Mouse (Mus musculus): ENCODE measurements around the gene Kndc1. TPM values are rescaled to one million over a fixed set of nuclear protein-coding genes. Genes with fewer than 3 reads are reported as not detected.
A peak's percentile ranks its signal among the peaks of the same experiment; 100 is the strongest.

The Kndc1 gene
- polyA plus RNA-seq, 1 experiment from 2014 or later = 0.26 TPM

GRCm38 (mm10) chr7:139908176-139908575 is 13.7 kb downstream of the Kndc1 start:
- peaks cover 16% of the 10 kb centered on the region for H3K4me1 ChIP-seq
- H3K9me3 ChIP-seq (replicated peaks) = no peaks in the 10 kb centered on the region
- no peak overlapping the region for H3K4me2 ChIP-seq
- H3K36me3 ChIP-seq = no peaks in the 10 kb centered on the region
- ATAC-seq (replicated peaks; ENCODE audit: low FRiP score) = no peak
- H3K27me3 ChIP-seq = peaks cover 24% of the 10 kb centered on the region
- WGBS = 78% methylated on average over 5 of the region's 5 CpGs
- H3K9ac ChIP-seq = no peak overlapping the region
- no peak overlapping the region for H3K4me3 ChIP-seq (replicated peaks)
- H3K27ac ChIP-seq = no peak overlapping the region

- H3K9ac ChIP-seq = no peak overlapping the region
- H3K9me3 ChIP-seq (replicated peaks) = no peaks in the 10 kb centered on the region
- no peak for ATAC-seq (replicated peaks; ENCODE audit: low FRiP score)
- no peak overlapping the region for H3K4me3 ChIP-seq (replicated peaks)
- H3K4me2 ChIP-seq = no peak overlapping the region
- H3K27me3 ChIP-seq = peaks cover 32% of the 10 kb centered on the region
- WGBS = 54% methylated on average over 6 of the region's 6 CpGs
- peaks cover 25% of the 10 kb centered on the region for H3K4me1 ChIP-seq
- H3K27ac ChIP-seq = no peak overlapping the region
- no peaks in the 10 kb centered on the region for H3K36me3 ChIP-seq
These were observed 15.0 kb downstream of the Kndc1 start for GRCm38 (mm10) chr7:139909469-139909868.

- Histone ChIP-seq H3K4me1 (peaks cover 31% of the 10 kb centered on the region), H3K4me2 (no peak overlapping the region), H3K36me3 (no peaks in the 10 kb centered on the region), H3K4me3 (replicated peaks) (no peak overlapping the region), H3K9ac (no peak overlapping the region), H3K27me3 (peaks cover 33% of the 10 kb centered on the region), H3K9me3 (replicated peaks) (no peaks in the 10 kb centered on the region), H3K27ac (no peak overlapping the region)
- no peak for ATAC-seq (replicated peaks; ENCODE audit: low FRiP score)
- 46% methylated on average over 11 of the region's 11 CpGs for WGBS
These were observed 15.8 kb downstream of the Kndc1 start for GRCm38 (mm10) chr7:139910204-139910835.

GRCm38 (mm10) chr7:139914141-139915047 is 19.9 kb downstream of the Kndc1 start:
- no peaks in the 10 kb centered on the region for H3K9me3 ChIP-seq (replicated peaks)
- WGBS = 11% methylated on average over 29 of the region's 29 CpGs
- H3K4me1 ChIP-seq = peaks cover 36% of the 10 kb centered on the region
- no peak overlapping the region for H3K9ac ChIP-seq
- peak overlapping the region; percentile 45 for H3K4me3 ChIP-seq (replicated peaks)
- H3K4me2 ChIP-seq = peak overlapping the region; percentile 66
- H3K27ac ChIP-seq = no peak overlapping the region
- ATAC-seq (replicated peaks; ENCODE audit: low FRiP score) = peak; percentile 72
- peaks cover 36% of the 10 kb centered on the region for H3K27me3 ChIP-seq
- no peaks in the 10 kb centered on the region for H3K36me3 ChIP-seq

GRCm38 (mm10) chr7:139915646-139916257 is 21.3 kb downstream of the Kndc1 start:
- Histone ChIP-seq H3K4me1 (peaks cover 27% of the 10 kb centered on the region), H3K27ac (no peak overlapping the region), H3K9me3 (replicated peaks) (no peaks in the 10 kb centered on the region), H3K9ac (no peak overlapping the region), H3K36me3 (no peaks in the 10 kb centered on the region), H3K4me2 (peak overlapping the region; percentile 47), H3K27me3 (peaks cover 38% of the 10 kb centered on the region), H3K4me3 (replicated peaks) (no peak overlapping the region)
- ATAC-seq (replicated peaks; ENCODE audit: low FRiP score) = no peak
- WGBS = 6% methylated on average over 14 of the region's 14 CpGs

GRCm38 (mm10) chr7:139916345-139916744 is 21.8 kb downstream of the Kndc1 start:
- no peak for ATAC-seq (replicated peaks; ENCODE audit: low FRiP score)
- Histone ChIP-seq H3K27ac (no peak overlapping the region), H3K9me3 (replicated peaks) (no peaks in the 10 kb centered on the region), H3K9ac (no peak overlapping the region), H3K4me2 (no peak overlapping the region), H3K4me1 (peaks cover 24% of the 10 kb centered on the region), H3K36me3 (no peaks in the 10 kb centered on the region), H3K4me3 (replicated peaks) (no peak overlapping the region), H3K27me3 (peaks cover 38% of the 10 kb centered on the region)
- 0% methylated on average over 1 of the region's 1 CpGs for WGBS

- Histone ChIP-seq H3K27me3 (peaks cover 32% of the 10 kb centered on the region), H3K9me3 (replicated peaks) (no peaks in the 10 kb centered on the region), H3K4me3 (replicated peaks) (no peak overlapping the region), H3K27ac (no peak overlapping the region), H3K4me2 (no peak overlapping the region), H3K9ac (no peak overlapping the region), H3K36me3 (no peaks in the 10 kb centered on the region), H3K4me1 (peaks cover 24% of the 10 kb centered on the region)
- 54% methylated on average over 4 of the region's 4 CpGs for WGBS
- ATAC-seq (replicated peaks; ENCODE audit: low FRiP score) = no peak
These were observed 23.8 kb downstream of the Kndc1 start for GRCm38 (mm10) chr7:139918262-139918661.

GRCm38 (mm10) chr7:139930732-139931131 is 36.2 kb downstream of the Kndc1 start:
- 18% methylated on average over 11 of the region's 11 CpGs for WGBS
- H3K4me2 ChIP-seq = no peak overlapping the region
- no peak overlapping the region for H3K9ac ChIP-seq
- no peaks in the 10 kb centered on the region for H3K4me1 ChIP-seq
- no peaks in the 10 kb centered on the region for H3K36me3 ChIP-seq
- H3K27me3 ChIP-seq = peaks cover 4% of the 10 kb centered on the region; the same call in 1 of the 2 replicates
- no peak overlapping the region for H3K4me3 ChIP-seq (replicated peaks)
- ATAC-seq (replicated peaks; ENCODE audit: low FRiP score) = peak; percentile 68; the same call in 1 of the 2 replicates
- no peak overlapping the region for H3K27ac ChIP-seq
- no peaks in the 10 kb centered on the region for H3K9me3 ChIP-seq (replicated peaks)

GRCm38 (mm10) chr7:139936705-139937104 is 42.2 kb downstream of the Kndc1 start:
- Histone ChIP-seq H3K27me3 (peaks cover 22% of the 10 kb centered on the region), H3K4me3 (replicated peaks) (no peak overlapping the region), H3K27ac (no peak overlapping the region), H3K9me3 (replicated peaks) (no peaks in the 10 kb centered on the region), H3K9ac (no peak overlapping the region), H3K4me2 (no peak overlapping the region), H3K4me1 (no peaks in the 10 kb centered on the region), H3K36me3 (no peaks in the 10 kb centered on the region)
- no peak for ATAC-seq (replicated peaks; ENCODE audit: low FRiP score)
- 90% methylated on average over 10 of the region's 10 CpGs for WGBS

- ATAC-seq (replicated peaks; ENCODE audit: low FRiP score) = no peak
- Histone ChIP-seq H3K4me3 (replicated peaks) (no peak overlapping the region), H3K4me1 (no peaks in the 10 kb centered on the region), H3K4me2 (no peak overlapping the region), H3K9me3 (replicated peaks) (no peaks in the 10 kb centered on the region), H3K36me3 (no peaks in the 10 kb centered on the region), H3K9ac (no peak overlapping the region), H3K27me3 (peaks cover 23% of the 10 kb centered on the region), H3K27ac (no peak overlapping the region)
- 70% methylated on average over 3 of the region's 3 CpGs for WGBS
These were observed 42.6 kb downstream of the Kndc1 start for GRCm38 (mm10) chr7:139937138-139937537.

- Histone ChIP-seq H3K4me1 (no peaks in the 10 kb centered on the region), H3K4me2 (no peak overlapping the region), H3K4me3 (replicated peaks) (no peak overlapping the region), H3K27ac (no peak overlapping the region), H3K9me3 (replicated peaks) (no peaks in the 10 kb centered on the region), H3K9ac (no peak overlapping the region), H3K36me3 (no peaks in the 10 kb centered on the region), H3K27me3 (peaks cover 30% of the 10 kb centered on the region)
- WGBS = 73% methylated on average over 5 of the region's 5 CpGs
- no peak for ATAC-seq (replicated peaks; ENCODE audit: low FRiP score)
These were observed 43.3 kb downstream of the Kndc1 start for GRCm38 (mm10) chr7:139937810-139938209.

Data from kidney, embryonic 15.5 days (tissue).